Mouse (Mus musculus) urinary bladder, adult 2 months (tissue): ENCODE measurements around the gene Dynll1. TPM values are rescaled to one million over a fixed set of nuclear protein-coding genes. Genes with fewer than 3 reads are reported as not detected.

ENCODE experiments used
- DNase-seq: peaks from one replicate; pipeline ENCODE4 v3.0.0; 2022; ENCODE audit warnings: low spot score
- polyA plus RNA-seq: library from polyadenylated mRNA; depleted of rRNA; stranded (reverse); fragments of >200 nt; gene quantifications from 2 replicates; pipeline ENCODE4 v1.2.3, GENCODE M21; 2012; rRNA removed

The Dynll1 gene
- polyA plus RNA-seq, 1 experiment = 565 TPM

GRCm38 (mm10) chr5:115268266-115268665 is 32.5 kb downstream of the Dynll1 start:
- DNase-seq = no peak

- DNase-seq = no peak
These were observed 33.2 kb downstream of the Dynll1 start for GRCm38 (mm10) chr5:115267469-115268045.

GRCm38 (mm10) chr5:115266787-115267468 is 33.9 kb downstream of the Dynll1 start:
- no peak for DNase-seq

DNA sequence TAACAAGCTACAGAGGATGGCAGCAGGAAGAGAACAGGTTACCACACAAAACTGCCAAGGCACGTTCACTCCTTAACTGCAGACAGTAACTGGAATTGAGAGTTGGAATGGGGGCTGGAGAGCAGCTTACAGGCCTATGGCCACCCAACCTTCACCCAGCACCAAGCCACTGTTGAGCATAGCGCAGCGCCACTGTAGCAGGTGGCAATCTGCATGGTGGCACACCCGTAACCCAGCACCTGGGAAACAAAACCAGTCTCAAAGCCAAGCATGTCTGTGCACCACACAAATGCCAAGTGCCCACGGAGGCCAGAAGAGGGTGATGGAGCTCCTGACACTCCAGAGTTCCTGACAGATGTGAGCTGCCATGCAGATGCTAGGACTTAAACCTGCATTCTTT is 34.5 kb downstream of the Dynll1 start:
- no peak for DNase-seq

DNA sequence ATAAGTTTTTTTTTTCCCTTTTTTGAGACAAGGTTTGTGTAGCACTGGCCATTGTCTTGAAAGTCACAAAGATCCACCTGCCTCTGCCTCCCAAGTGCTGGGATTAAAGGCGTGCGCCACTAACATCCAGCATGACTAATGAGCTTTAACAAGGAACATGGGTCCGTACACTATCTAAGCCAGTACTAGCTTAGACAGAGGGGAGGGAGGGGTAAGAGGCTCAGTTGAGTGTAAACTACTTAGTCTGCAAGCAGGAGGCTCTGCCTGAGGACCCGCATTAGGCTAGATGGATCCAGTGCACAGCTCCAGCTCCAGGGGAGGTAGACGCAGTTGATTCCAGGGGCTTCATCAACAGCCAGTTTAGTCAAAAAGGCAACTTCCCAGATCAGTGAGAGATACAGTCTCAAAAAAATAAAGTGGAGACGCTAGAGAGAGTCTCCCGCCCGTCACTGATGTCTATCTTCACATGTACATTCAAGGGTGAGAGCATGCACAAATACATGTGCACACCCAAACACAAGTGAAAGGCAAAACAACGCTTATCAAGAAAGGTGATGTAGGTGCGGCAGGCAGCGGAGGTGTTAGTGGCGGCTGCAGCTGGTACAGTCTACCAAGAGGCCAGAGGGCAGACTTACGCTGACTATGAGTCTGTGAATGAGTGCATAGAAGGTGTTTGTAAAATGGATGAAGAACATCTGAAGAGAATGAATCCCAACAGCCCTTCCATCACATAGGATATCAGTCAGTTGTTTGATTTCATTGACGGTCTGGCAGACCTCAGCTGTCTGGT is 38.1 kb downstream of the Dynll1 start:
- DNase-seq = no peak

DNA sequence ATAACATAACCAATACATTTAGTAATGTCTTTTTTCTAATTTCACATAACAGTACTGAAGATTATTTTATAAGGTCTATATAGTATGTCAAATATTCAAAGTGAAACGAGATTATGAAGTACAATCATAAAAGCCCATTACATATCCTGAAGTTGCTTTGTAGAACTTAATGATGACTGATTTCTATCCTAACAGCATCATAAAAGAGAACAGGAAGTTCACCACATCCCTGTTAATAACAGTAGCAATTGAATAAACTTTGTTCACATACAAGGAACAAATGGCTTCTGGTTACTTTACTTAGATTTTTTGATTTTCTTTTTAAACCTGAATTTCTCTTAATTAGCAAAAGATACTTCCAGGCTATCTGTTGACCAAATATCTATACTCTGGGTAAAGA is 38.9 kb downstream of the Dynll1 start:
- no peak for DNase-seq

GRCm38 (mm10) chr5:115261141-115261540 is 39.7 kb downstream of the Dynll1 start:
- no peak for DNase-seq

GRCm38 (mm10) chr5:115260356-115260755 is 40.4 kb downstream of the Dynll1 start:
- no peak for DNase-seq

GRCm38 (mm10) chr5:115256909-115257546 is 43.8 kb downstream of the Dynll1 start:
- no peak for DNase-seq

DNA sequence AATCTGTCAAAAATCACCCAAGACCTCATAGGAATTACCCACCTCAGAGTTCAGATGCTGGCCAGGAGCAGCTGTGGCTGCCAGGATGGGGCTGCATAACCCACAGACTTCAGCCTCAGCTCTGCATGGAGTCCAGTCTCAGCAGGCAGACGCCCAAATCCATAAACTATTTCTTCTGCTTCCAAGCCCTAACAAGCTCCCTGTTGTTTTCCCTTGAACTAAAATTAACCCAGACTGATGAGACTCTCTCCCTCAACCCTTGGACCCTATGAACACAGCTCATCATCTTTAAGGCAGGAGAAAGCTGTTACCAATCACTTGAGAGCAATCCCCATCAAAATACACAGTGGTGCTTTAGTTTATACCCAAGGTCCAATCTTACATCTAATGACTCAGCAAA is 45.3 kb downstream of the Dynll1 start:
- DNase-seq = no peak

Other genes starting within 250 kb of the Dynll1 start
- gene Gm10401, start 202.7 kb downstream of the Dynll1 start, polyA plus RNA-seq = 0.23 TPM in 1 of 2 replicates, not detected in the other
- 54.0 and 60.2 TPM in 2 replicates for gene Acads, start 181.7 kb downstream of the Dynll1 start, polyA plus RNA-seq
- 24.0 and 27.4 TPM in 2 replicates for gene Unc119b, start 166.0 kb downstream of the Dynll1 start, polyA plus RNA-seq
- 82.1 and 95.2 TPM in 2 replicates for gene Mlec, start 142.8 kb downstream of the Dynll1 start, polyA plus RNA-seq
- gene Cabp1, start 106.6 kb downstream of the Dynll1 start, polyA plus RNA-seq = 3.6 and 3.9 TPM in 2 replicates
- gene Pop5, start 65.2 kb downstream of the Dynll1 start, polyA plus RNA-seq = 52.7 and 63.5 TPM in 2 replicates
- gene Rnf10, start 28.1 kb downstream of the Dynll1 start, polyA plus RNA-seq = 144 and 157 TPM in 2 replicates
- gene Coq5, start 21.3 kb downstream of the Dynll1 start, polyA plus RNA-seq = 23.9 and 26.4 TPM in 2 replicates
- gene Srsf9, start 26.2 kb upstream of the Dynll1 start, polyA plus RNA-seq = 56.7 and 60.4 TPM in 2 replicates
- 13.6 and 18.0 TPM in 2 replicates for gene Gatc, start 40.2 kb upstream of the Dynll1 start, polyA plus RNA-seq
- gene Triap1, start 40.2 kb upstream of the Dynll1 start, polyA plus RNA-seq = 47.5 and 63.9 TPM in 2 replicates
- 940 and 1,078 TPM in 2 replicates for gene Cox6a1, start 48.0 kb upstream of the Dynll1 start, polyA plus RNA-seq
- gene Msi1, start 128.6 kb upstream of the Dynll1 start, polyA plus RNA-seq = 1.7 and 3.0 TPM in 2 replicates
- not detected in 2 replicates for gene Pla2g1b, start 165.3 kb upstream of the Dynll1 start, polyA plus RNA-seq
- gene Sirt4, start 183.7 kb upstream of the Dynll1 start, polyA plus RNA-seq = 56.1 and 75.8 TPM in 2 replicates
- 68.7 and 73.4 TPM in 2 replicates for gene Pxn, start 205.7 kb upstream of the Dynll1 start, polyA plus RNA-seq